Mouse (Mus musculus) testis, adult 2 months (tissue): Measurements from ENCODE around the gene Prr15.

Source experiments
- CTCF ChIP-seq: fragments of 200-500 bp; IDR thresholded peaks from 2 replicates; pipeline ENCODE4 v1.5.1; 2012; ENCODE audit warnings: low read depth, mild to moderate bottlenecking, inconsistent platforms, low read length, moderate library complexity; ENCODE audit not compliant: control insufficient read depth, insufficient read depth, insufficient replicate concordance
- POLR2A ChIP-seq: fragments of 200-500 bp; IDR thresholded peaks from 2 replicates; pipeline ENCODE4 v1.6.1; 2012; ENCODE audit warnings: low read depth, mild to moderate bottlenecking, inconsistent platforms, low read length, moderate library complexity; ENCODE audit not compliant: control insufficient read depth

DNA sequence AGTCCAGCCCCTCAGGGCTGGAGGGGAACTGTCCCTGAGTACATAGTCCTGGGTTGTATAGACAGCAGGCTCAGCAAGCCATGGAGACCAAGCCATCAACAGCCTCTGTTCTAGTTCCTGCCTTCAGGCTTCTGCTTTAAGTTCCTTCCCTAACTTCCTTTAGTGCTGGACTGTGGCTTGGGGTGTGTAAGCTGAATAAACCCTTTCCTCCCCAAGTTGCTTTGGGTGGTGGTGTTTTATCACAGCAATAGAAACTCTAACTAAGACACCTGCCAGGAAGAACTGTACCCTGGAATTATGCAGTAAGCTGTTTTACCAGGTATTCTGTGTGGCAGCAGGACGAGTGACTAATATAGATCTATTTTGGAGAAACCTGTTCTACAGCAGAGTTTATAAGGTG is 5.4 kb upstream of the Prr15 start:
- no peak for TF ChIP-seq CTCF
- TF ChIP-seq POLR2A, result no peak
